ENCODE assay signal across 12 mouse cellular contexts in genomic region chr9:31221170-31221569, GRCm38 (mm10). TPM values are rescaled to one million over a fixed set of nuclear protein-coding genes. Genes with fewer than 3 reads are reported as not detected.
DNase-seq lines count a peak whose midpoint lies in the region; ATAC-seq lines count a peak whose summit lies in the region.
"Had no signal": no experiment of that assay in that cellular context is flagged by ENCODE, and none has a peak within 500 bp of the region (broad histone marks: within the 10 kb centered on the region; RNA-seq: fewer than 3 reads in every experiment).

No protein-coding gene starts in this region.

- no peaks in the 10 kb centered on the region for H3K36me3 ChIP-seq in kidney, embryonic 16.5 days (ENCODE audit: insufficient read depth, low read length)
- H3K36me3 ChIP-seq in heart, embryonic 12.5 days = no peaks in the 10 kb centered on the region
- no peaks in the 10 kb centered on the region for H3K36me3 ChIP-seq in limb, embryonic 13.5 days
- H3K36me3 ChIP-seq in midbrain, embryonic 14.5 days (ENCODE audit: control insufficient read depth, insufficient read depth, low read length) = no peaks in the 10 kb centered on the region
- H3K36me3 ChIP-seq: midbrain, embryonic 12.5 days had no signal

- no peaks in the 10 kb centered on the region for H3K9me3 ChIP-seq in kidney, embryonic 16.5 days (ENCODE audit: low read length)
- no peaks in the 10 kb centered on the region for H3K9me3 ChIP-seq in heart, embryonic 12.5 days (replicated peaks)
- H3K9me3 ChIP-seq in limb, embryonic 13.5 days = no peaks in the 10 kb centered on the region
- no peaks in the 10 kb centered on the region for H3K9me3 ChIP-seq in midbrain, embryonic 14.5 days (ENCODE audit: control insufficient read depth, low read length)
- H3K9me3 ChIP-seq: midbrain, embryonic 12.5 days had no signal

- H3K4me2 ChIP-seq in kidney, embryonic 16.5 days (replicated peaks; ENCODE audit: low read depth, low read length) = peak overlapping the region; percentile 19; the same call in 1 of the 2 replicates
- H3K4me2 ChIP-seq in heart, embryonic 12.5 days = peak overlapping the region; percentile 50
- H3K4me2 ChIP-seq in limb, embryonic 13.5 days (replicated peaks) = peak overlapping the region; percentile 16; the same call in 1 of the 2 replicates
- H3K4me2 ChIP-seq in midbrain, embryonic 14.5 days (ENCODE audit: low read length) = no peak overlapping the region
- H3K4me2 ChIP-seq: midbrain, embryonic 12.5 days had no signal

- H3K27me3 ChIP-seq in kidney, embryonic 16.5 days (ENCODE audit: insufficient read depth, low read length) = no peaks in the 10 kb centered on the region
- H3K27me3 ChIP-seq in heart, embryonic 12.5 days (replicated peaks) = no peaks in the 10 kb centered on the region
- H3K27me3 ChIP-seq in limb, embryonic 13.5 days = no peaks in the 10 kb centered on the region
- H3K27me3 ChIP-seq in midbrain, embryonic 14.5 days (ENCODE audit: control insufficient read depth, insufficient read depth, low read length) = no peaks in the 10 kb centered on the region
- H3K27me3 ChIP-seq: midbrain, embryonic 12.5 days had no signal

- 0 out of 2 replicates have a peak overlapping the region, but pooled peaks have one; percentile 12 for H3K9ac ChIP-seq in kidney, embryonic 16.5 days (replicated peaks; ENCODE audit: low read length)
- 0 out of 2 replicates have a peak overlapping the region, but pooled peaks have one; percentile 42 for H3K9ac ChIP-seq in heart, embryonic 12.5 days
- H3K9ac ChIP-seq in limb, embryonic 13.5 days = no peak overlapping the region
- no peak overlapping the region for H3K9ac ChIP-seq in midbrain, embryonic 14.5 days (replicated peaks; ENCODE audit: low read length)
- H3K9ac ChIP-seq: midbrain, embryonic 12.5 days had no signal

- DNase-seq in kidney, adult 11 months = no peak
- no peak for DNase-seq in midbrain, embryonic 14.5 days
- DNase-seq in thymus, postnatal 25 days = no peak
- no peak for DNase-seq in frontal cortex, postnatal 25 days (ENCODE audit: low spot score in 2 of 2)
- DNase-seq: liver; retina, postnatal 1 day; thymus, adult 18-20 months had no signal

- 27% methylated on average over 10 of the region's 10 CpGs for WGBS in kidney, embryonic 16.5 days
- 24% methylated on average over 10 of the region's 10 CpGs for WGBS in heart, embryonic 12.5 days
- 36% methylated on average over 10 of the region's 10 CpGs for whole genome bisulfite sequencing in limb, embryonic 13.5 days
- 45% methylated on average over 10 of the region's 10 CpGs for WGBS in midbrain, embryonic 14.5 days

- 0 out of 2 replicates have a peak, but pooled peaks cover 5% of the 10 kb centered on the region for H3K4me1 ChIP-seq in kidney, embryonic 16.5 days (ENCODE audit: insufficient read depth, low read length)
- H3K4me1 ChIP-seq in brown adipose tissue, adult 24 weeks (ENCODE audit: control insufficient read depth, insufficient read depth, insufficient read length, low read length) = peaks cover 2% of the 10 kb centered on the region; the same call in 1 of the 2 replicates
- peaks cover 4% of the 10 kb centered on the region; the same call in 1 of the 2 replicates for H3K4me1 ChIP-seq in heart, embryonic 12.5 days (replicated peaks)
- no peaks in the 10 kb centered on the region for H3K4me1 ChIP-seq in limb, embryonic 13.5 days
- no peaks in the 10 kb centered on the region for H3K4me1 ChIP-seq in midbrain, embryonic 14.5 days (ENCODE audit: control insufficient read depth, insufficient read depth, low read length)
- H3K4me1 ChIP-seq: midbrain, embryonic 12.5 days had no signal

- H3K4me3 ChIP-seq in kidney, embryonic 16.5 days (ENCODE audit: low read length) = no peak overlapping the region
- H3K4me3 ChIP-seq in brown adipose tissue, adult 24 weeks (ENCODE audit: insufficient read depth, low read depth, low read length) = peak overlapping the region; percentile 47
- H3K4me3 ChIP-seq in heart, embryonic 12.5 days = 0 out of 2 replicates have a peak overlapping the region, but pooled peaks have one; percentile 8
- H3K4me3 ChIP-seq in limb, embryonic 13.5 days = no peak overlapping the region
- no peak overlapping the region for H3K4me3 ChIP-seq in midbrain, embryonic 14.5 days (replicated peaks; ENCODE audit: low read depth, low read length)
- H3K4me3 ChIP-seq: midbrain, embryonic 12.5 days had no signal

- ATAC-seq in kidney, embryonic 16.5 days (ENCODE audit: low FRiP score, low TSS enrichment) = peak; percentile 51
- ATAC-seq in heart, embryonic 12.5 days (ENCODE audit: insufficient number of reproducible peaks, low FRiP score) = peak; percentile 67
- no peak for ATAC-seq in limb, embryonic 13.5 days (ENCODE audit: low FRiP score, low read depth)
- no peak for ATAC-seq in midbrain, embryonic 14.5 days (ENCODE audit: low FRiP score, low TSS enrichment)

- H3K27ac ChIP-seq in kidney, embryonic 16.5 days (ENCODE audit: low read length) = peak overlapping the region; percentile 43
- peak overlapping the region; percentile 91 for H3K27ac ChIP-seq in brown adipose tissue, adult 24 weeks (replicated peaks; ENCODE audit: low read depth, low read length)
- peak overlapping the region; percentile 84 for H3K27ac ChIP-seq in heart, embryonic 12.5 days (ENCODE audit: poor library complexity, severe bottlenecking)
- no peak overlapping the region for H3K27ac ChIP-seq in limb, embryonic 13.5 days
- H3K27ac ChIP-seq in midbrain, embryonic 14.5 days (replicated peaks; ENCODE audit: low read depth, low read length) = no peak overlapping the region
- H3K27ac ChIP-seq: midbrain, embryonic 12.5 days had no signal

RNA-seq across cellular contexts. Expression of gene Aplp2, which starts 9.6 kb away (rescaled TPM):
- polyA plus RNA-seq in kidney, embryonic 16.5 days (2015; fragmentation: Nextera tagmentation; extraction: Ambion mirVana) = 405 and 416 TPM in 2 replicates
- 657 and 1,031 TPM in 2 replicates for polyA plus RNA-seq in brown adipose tissue, adult 24 weeks (2012; ENCODE audit: insufficient read depth, insufficient read length, missing spikeins)
- polyA plus RNA-seq in heart, embryonic 12.5 days (2016; fragmentation: Nextera tagmentation; extraction: Ambion mirVana) = 344 and 358 TPM in 2 replicates
- polyA plus RNA-seq in limb, embryonic 13.5 days (2015; fragmentation: Nextera tagmentation; extraction: Ambion mirVana) = 169 and 186 TPM in 2 replicates
- polyA plus RNA-seq in midbrain, embryonic 14.5 days (2014; fragmentation: Nextera tagmentation; extraction: Ambion mirVana) = 239 and 313 TPM in 2 replicates

RNA-seq across cellular contexts. Expression of gene Prdm10, which starts 59.2 kb away (rescaled TPM):
- polyA plus RNA-seq in kidney, embryonic 16.5 days (2015; fragmentation: Nextera tagmentation; extraction: Ambion mirVana) = 5.4 and 5.8 TPM in 2 replicates
- 1.7 and 2.3 TPM in 2 replicates for polyA plus RNA-seq in brown adipose tissue, adult 24 weeks (2012; ENCODE audit: insufficient read depth, insufficient read length, missing spikeins)
- 5.4 and 5.7 TPM in 2 replicates for polyA plus RNA-seq in heart, embryonic 12.5 days (2016; fragmentation: Nextera tagmentation; extraction: Ambion mirVana)
- polyA plus RNA-seq in limb, embryonic 13.5 days (2015; fragmentation: Nextera tagmentation; extraction: Ambion mirVana) = 5.1 and 5.2 TPM in 2 replicates
- 9.1 and 9.7 TPM in 2 replicates for polyA plus RNA-seq in midbrain, embryonic 14.5 days (2014; fragmentation: Nextera tagmentation; extraction: Ambion mirVana)

Comparison
In these comparisons a context has a peak if more than half of its experiments do, and no peak if none do; other contexts are left out.
1. ATAC-seq: peak in kidney, embryonic 16.5 days (single experiment) and heart, embryonic 12.5 days (single experiment); none in limb, embryonic 13.5 days (single experiment) and midbrain, embryonic 14.5 days (single experiment).
2. H3K27ac ChIP-seq: peak in kidney, embryonic 16.5 days (single experiment), brown adipose tissue, adult 24 weeks (single experiment) and heart, embryonic 12.5 days (single experiment); none in limb, embryonic 13.5 days (single experiment) and midbrain, embryonic 14.5 days (single experiment).
3. H3K4me3 ChIP-seq: peak in brown adipose tissue, adult 24 weeks (single experiment) and heart, embryonic 12.5 days (single experiment); none in kidney, embryonic 16.5 days (single experiment), limb, embryonic 13.5 days (single experiment) and midbrain, embryonic 14.5 days (single experiment).
4. H3K9ac ChIP-seq: peak in kidney, embryonic 16.5 days (single experiment) and heart, embryonic 12.5 days (single experiment); none in limb, embryonic 13.5 days (single experiment) and midbrain, embryonic 14.5 days (single experiment).